Mouse (Mus musculus): ENCODE data around the gene Zfp760.
"Not testable (repeated sequence)": the region's sequence is repeated elsewhere in the genome, so short reads cannot be mapped to it uniquely, and the experiment has no call there.

Gene Zfp760

GRCm38 (mm10) chr17:21707343-21707996 is at the start of gene Zfp760:
Gene Zfp760, plus strand, starts transcription at chr17:21707741.
- peak; percentile 86 for DNase-seq

GRCm38 (mm10) chr17:21678826-21679225 is 28.7 kb upstream of the Zfp760 start:
- not testable (repeated sequence) for DNase-seq

GRCm38 (mm10) chr17:21679273-21680018 is 28.1 kb upstream of the Zfp760 start:
- DNase-seq, result peak; percentile 85

GRCm38 (mm10) chr17:21680019-21680376 is 27.5 kb upstream of the Zfp760 start:
- DNase-seq, result not testable (repeated sequence)

GRCm38 (mm10) chr17:21691560-21691959 is 16.0 kb upstream of the Zfp760 start, which contains the start of gene Gm10226:
Gene Gm10226, plus strand, starts transcription at chr17:21691860.
- DNase-seq, result no peak

GRCm38 (mm10) chr17:21693342-21693741 is 14.2 kb upstream of the Zfp760 start:
- no peak for DNase-seq

- DNase-seq, result no peak
Observed at GRCm38 (mm10) chr17:21696073-21696472, 11.5 kb upstream of the Zfp760 start.

- DNase-seq, result no peak
Observed at GRCm38 (mm10) chr17:21702281-21703240, 5.0 kb upstream of the Zfp760 start.

GRCm38 (mm10) chr17:21703414-21703813 is 4.1 kb upstream of the Zfp760 start:
- DNase-seq, result no peak

- DNase-seq, result no peak
Observed at GRCm38 (mm10) chr17:21708401-21708800, 860 bp downstream of the Zfp760 start.

GRCm38 (mm10) chr17:21730495-21730894 is 23.0 kb downstream of the Zfp760 start, which contains the start of gene Zfp229:
Gene Zfp229, plus strand, starts transcription at chr17:21730795.
- not testable (repeated sequence) for DNase-seq

- no peak for DNase-seq
Observed at GRCm38 (mm10) chr17:21733049-21733448, 25.5 kb downstream of the Zfp760 start.

- peak; percentile 79 for DNase-seq
Observed at GRCm38 (mm10) chr17:21733529-21734031, 26.0 kb downstream of the Zfp760 start.

- DNase-seq, result no peak
Observed at GRCm38 (mm10) chr17:21752791-21753190, 45.2 kb downstream of the Zfp760 start.

- DNase-seq, result no peak
Observed at GRCm38 (mm10) chr17:21753342-21754208, 46.0 kb downstream of the Zfp760 start.

- DNase-seq, result no peak
Observed at GRCm38 (mm10) chr17:21770336-21770735, 62.8 kb downstream of the Zfp760 start.

Data from cerebellum, adult 9-10 months (tissue).